Mouse (Mus musculus) natural killer cell, adult 2 months (primary cell): ENCODE results near the gene Nmi.
"Not testable (repeated sequence)": the region's sequence is repeated elsewhere in the genome, so short reads cannot be mapped to it uniquely, and the experiment has no call there.

Experiments
- DNase-seq, 2 experiments: peaks; one replicate each; pipeline ENCODE4 v3.0.0; 2022; ENCODE audit warnings: low spot score in 2 of 2

Nmi gene

DNA sequence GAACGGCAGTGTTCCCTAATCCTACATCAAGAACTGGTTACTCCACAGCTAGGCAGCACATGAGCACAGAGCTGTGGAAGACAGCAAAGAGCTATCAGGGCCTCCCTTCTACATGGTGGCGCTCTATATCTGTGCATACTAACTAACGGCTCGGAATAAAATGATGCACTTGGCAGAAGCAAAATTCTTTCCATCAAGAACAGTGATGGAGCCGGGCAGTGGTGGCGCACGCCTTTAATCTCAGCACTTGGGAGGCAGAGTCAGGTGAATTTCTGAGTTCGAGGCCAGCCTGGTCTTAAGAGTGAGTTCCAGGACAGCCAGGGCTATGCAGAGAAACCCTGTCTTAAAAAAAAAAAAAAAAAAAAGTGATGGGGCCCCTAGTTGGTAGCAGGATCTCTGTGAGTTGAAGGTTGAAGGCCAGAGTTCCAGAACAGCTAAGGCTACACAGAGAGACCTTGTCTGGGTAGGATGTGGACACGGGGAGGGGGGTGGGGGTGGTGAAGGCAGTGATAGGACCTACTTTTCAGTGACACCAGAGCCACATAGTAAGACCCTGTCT is at the start of gene Nmi:
Gene Nmi (minus strand): TSS at position 85 of the 559 bp plus-strand sequence.
- DNase-seq = no peak

DNA sequence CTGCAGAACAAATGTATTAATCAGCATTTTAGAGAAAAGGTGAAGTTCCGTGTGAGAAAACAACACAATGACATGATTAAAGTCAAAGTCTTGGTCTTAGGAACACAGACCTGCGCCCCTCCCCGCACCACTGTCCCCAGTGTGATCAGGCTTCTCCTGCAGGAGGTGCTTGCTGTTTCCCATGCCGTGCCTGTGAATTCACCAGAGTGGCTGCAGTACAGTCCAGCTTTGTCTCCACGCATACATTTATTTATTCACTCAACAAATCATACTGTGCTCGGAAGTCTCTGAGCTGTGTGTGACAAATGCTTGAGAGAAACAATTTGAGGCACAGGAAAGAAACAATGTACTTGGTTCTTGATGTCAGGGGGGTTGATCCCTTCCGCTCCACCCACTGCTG is 43.1 kb upstream of the Nmi start:
- DNase-seq = no peak

DNA sequence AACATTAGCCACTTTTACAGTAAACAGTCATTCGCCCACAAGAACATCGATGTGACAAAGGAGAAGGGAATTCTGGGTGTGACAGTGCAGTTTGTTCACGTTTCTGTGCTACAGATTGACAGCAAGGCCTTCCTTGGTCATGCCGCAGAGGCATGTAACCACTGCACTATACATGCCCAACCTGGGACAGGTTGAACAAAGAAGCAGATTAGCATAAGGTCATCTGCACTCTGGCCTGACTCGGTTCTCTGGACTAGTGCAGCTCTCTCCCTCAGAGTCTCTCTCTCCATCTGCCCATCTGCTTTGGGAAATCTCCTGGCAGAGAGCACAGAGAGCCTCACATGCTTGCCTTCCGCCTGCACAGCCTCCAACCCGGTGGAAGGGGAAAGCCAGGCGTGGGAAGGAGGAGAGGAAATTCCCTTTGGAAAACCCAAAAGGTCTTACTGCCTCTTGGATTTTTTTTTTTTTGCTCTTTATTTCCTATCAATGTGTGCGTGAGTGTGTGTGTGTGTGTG is 40.1 kb upstream of the Nmi start:
- DNase-seq = no peak

DNA sequence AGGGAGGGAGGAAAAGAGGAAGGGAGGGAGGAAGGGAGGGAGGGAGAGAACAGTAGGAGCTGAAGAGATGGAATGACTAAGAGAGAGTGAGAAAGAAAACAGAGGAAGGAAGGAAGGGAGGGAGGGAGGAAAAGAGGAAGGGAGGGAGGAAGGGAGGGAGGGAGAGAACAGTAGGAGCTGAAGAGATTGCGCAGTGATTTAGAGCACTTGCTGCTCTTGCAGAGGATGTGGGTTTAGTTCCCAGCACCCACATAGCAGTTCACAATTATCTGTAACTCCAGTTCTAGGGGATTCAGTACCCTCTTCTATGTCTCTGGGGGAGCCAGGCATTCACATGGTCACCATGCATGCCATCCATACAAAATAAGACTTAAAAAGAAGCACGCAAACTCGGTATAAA is 38.5 kb upstream of the Nmi start:
- not testable (repeated sequence) for DNase-seq

DNA sequence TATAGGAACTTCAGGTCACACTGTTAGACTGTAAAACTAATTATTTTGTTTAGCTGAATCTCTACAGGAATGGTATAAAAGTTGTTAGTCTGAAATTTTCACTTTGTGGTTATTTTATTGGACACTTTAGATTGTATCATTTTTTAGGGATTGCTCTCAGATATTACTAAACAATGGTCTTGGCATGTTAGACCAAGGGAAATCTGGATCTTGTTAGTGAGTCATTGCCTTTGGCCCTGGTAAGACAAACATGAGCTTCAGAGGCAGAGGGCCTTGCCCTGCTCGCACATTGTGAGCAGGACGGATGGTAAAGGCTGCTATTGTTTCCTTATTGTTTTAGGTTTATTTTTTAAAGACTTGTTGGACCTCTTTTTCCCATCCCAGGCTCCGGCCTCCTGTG is 33.1 kb upstream of the Nmi start:
- no peak for DNase-seq

DNA sequence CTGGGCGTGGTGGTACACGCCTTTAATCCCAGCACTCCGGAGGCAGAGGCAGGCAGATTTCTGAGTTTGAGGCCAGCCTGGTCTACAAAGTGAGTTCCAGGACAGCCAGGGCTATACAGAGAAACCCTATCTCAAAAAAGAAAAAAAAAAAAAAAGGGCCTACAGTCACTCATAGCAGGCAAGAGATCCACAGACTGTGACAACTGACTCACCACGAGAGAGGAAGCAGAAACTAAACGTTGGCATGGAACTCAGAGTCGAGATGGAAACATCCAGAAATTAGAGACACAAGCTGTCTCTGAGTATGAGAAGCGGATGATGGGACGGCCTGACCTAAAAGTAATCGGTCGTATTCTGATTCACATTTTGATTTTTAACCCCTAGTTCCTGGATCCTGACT is 29.0 kb upstream of the Nmi start:
- DNase-seq = not testable (repeated sequence)

DNA sequence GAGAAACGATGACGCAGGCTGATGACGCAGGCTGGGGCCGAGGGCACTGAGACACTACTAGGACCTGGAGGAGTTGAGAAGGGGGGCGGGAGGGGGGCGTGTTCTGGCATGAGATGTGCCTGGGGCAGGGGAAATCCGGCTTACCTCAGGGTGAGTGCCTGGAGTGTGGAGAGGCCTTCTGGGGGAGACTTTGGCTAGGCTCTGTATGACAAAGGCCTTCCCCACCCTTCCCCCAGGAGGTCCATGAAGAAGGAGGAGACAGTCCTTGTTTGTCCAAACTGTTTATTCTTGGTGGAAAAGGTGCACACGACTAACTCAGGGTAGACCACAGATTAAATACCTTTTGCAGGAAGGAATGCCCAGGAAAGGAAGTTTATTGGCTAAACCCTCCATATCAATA is 28.2 kb upstream of the Nmi start:
- no peak for DNase-seq

DNA sequence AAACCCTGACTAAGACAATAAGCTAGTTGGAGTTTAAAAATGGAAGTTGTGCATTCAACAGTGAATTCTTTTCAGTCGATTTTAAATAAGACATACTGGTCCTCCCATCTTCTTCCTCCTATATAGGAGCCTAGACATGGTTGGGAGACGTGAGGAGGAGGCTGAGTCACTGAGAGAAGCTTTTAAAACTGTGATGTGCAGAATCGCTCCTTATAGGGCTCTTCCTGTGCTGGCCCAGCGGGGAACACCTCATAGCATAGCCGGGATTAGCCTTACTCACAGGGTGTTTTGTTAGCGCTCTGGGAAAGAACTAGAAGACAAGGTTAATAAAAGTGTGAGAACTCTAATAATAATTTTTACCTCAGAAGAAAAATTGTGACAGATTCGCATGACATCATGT is 26.7 kb upstream of the Nmi start:
- DNase-seq = no peak

DNA sequence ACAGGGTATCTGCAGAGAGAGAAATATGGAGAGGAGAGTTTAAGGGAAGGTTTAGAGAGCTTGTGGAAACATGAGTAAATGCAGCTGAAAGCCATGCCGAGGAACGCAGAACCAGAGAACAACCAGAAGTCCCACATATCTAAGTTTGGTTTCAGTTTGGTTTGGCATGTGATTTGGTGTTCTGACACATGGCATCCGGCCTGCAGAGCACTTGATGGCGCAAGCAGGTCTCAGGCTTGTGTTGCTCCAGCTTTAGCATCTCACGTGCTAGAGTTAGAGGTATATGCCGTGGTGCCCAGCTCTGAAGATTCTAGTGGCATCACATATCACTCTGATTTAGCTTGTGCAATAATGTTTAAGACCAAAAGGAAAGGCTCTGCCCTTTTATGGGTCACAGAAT is 18.2 kb upstream of the Nmi start:
- no peak for DNase-seq

DNA sequence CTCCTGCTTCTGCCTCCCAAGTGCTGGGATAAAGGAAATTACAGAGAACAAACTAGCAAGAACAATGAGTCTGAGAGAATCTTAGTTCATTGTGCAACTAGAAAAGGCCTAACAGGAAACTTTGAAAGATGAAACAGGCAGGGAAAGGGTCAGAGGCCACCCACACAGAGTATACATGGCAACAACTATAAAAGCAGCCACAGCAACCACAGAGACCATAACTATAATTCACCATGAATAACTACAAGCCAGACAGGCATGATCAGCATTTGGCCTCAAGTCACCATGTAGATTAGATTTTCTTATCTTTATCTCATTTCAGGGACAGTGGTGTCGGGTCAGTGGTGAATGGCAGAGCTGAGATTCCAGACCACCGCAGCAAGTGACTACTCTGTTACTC is 16.3 kb upstream of the Nmi start:
- DNase-seq = no peak

DNA sequence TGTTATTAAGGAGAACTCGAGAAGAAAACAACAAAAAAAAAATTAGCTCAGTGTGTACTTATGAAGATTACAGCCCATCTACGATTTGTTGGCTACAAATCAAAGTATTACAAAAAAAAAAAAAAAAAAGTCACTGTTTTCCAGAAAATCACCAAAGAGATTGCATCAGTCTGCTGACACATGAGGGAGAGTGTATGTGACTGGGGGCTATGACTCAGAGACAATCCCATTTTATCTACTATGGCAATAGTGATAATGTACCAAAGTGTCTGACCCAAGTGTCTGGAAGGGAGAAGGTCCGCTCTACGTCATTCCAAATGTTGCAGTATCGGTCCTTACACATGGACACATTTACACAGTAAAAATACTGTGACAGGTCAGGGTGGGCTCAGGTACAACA is 13.4 kb upstream of the Nmi start:
- DNase-seq = no peak

DNA sequence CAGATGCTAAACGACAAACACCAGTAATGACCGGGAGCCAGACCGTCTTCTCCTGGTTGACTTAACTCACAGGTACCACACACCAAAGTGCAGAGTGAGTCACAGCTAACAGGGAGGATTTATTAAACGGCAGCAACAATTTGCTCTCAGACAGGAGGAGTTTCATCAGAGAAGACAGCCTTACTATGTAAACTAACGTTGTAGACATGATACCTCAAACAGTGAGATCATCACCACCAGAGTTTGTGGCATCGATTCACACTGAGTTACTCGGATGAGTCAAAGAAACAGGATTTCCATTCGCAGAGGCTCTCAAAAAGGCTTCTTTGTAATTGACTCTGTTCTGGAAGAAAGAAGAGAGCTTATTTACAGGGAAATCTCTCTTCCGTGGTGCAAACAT is 12.9 kb upstream of the Nmi start:
- no peak for DNase-seq

DNA sequence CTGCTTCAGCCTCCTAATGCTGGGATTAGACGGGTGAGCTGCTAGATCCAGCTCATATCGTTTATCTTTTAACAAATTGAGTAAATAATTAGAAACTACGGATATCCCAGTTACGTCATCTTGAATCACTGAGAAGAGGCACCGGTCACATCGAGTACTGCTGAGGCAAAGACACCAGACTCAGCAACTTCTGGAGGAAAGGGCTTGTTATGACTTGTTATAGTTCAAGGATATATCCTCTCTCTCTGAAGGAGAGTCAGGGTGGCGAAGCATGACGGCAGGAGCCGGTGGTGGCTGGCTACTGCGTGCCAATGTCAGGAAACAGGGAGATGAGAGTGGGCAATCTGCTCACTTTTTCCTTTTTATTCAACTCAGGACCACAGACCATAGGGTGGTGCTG is 11.9 kb upstream of the Nmi start:
- no peak for DNase-seq

DNA sequence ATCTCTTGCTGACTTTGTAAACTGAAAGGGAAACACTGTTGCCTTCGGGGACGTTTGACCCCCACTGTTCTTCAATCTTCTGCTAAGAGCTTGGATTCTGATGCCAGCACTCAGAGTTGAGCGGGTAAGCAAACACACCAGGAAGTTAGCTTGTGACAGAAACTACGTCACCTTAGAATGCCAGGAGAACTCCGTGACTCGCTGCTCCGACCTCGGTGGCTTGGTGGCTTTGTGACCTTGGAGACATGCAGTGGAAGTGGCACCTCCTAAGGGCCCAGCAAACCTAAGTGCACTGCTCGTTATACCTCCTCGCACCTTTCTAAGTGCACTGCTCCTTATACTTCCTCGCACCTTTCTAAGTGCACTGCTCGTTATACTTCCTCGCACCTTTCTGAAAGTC is 9.0 kb upstream of the Nmi start:
- DNase-seq = no peak

DNA sequence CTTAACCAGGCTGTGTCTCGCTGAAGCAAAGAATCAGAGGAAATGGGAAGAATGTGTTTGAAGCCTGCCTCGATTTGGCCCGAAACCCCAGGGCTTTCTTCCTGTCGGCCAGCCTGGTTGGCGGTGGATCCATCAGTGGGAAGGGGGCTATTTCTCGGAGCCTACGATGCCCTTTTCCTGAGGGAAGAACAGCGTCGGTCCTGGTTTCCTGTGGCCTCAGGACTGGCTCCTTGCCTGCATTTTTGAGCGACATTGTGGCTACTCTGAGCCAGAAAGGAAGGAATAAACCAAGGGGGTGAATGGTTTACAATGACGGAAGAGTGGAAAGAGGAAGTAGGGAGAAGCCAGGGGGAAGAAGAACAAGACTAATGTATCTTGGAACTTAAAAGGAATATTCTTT is 8.3 kb upstream of the Nmi start:
- no peak for DNase-seq

DNA sequence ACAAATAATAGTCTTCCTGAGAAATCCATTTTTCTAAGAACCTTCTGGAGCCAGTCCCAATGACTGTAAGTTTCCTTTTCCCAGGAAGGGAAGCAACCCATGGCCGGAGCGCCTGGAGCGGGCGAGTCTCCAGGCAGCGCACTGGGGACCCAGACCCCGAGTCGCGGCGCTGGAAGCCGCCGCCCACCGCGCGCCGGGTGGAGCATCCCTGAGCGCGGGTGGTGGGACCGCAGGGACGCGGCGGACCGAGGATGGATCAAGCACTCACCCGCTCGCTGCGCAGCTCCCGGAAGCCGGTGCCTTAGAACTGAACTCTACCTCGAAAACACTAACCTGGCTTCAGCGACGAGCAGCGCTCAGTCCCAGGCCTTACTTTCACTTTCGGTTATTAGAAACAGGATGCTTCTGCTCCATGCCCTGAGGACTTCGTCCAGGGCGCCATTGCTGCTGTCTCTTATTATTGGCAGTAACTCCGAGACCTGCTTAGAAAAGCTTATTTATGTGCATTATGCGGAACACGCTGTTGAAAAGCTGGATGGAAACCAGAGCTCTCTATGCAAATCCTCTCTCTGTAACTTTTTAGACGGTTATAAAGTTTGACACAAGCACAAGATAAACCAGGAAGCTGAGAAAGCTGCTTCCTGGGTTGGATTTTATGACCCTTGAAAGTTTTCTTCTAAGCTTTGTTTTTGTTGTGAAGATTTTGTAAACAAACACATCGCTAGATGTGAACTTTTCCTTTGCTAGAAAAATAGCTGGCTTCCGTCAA is 469 bp downstream of the Nmi start:
- peak; percentile 58 to 69 for DNase-seq

DNA sequence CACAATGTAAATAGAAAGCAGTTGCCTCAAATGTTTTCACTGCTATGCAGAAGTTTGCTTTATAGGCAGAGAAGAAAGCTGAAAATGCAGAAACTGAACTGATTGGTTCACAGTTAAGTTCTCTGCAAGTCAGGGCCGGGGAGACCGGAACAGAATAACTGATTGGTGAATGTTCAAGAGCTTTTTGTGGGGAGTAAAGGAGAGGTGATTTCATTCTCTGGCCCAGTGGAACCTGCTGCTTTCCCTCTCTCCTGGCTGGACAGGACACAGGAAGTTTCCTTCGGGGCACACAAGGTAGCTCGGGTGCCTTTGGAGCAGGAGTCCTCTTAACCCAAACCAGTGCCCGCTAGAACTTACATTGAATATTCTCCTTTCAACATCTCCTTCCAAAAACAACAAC is 1.2 kb downstream of the Nmi start:
- peak; percentile 39 to 53 for DNase-seq

DNA sequence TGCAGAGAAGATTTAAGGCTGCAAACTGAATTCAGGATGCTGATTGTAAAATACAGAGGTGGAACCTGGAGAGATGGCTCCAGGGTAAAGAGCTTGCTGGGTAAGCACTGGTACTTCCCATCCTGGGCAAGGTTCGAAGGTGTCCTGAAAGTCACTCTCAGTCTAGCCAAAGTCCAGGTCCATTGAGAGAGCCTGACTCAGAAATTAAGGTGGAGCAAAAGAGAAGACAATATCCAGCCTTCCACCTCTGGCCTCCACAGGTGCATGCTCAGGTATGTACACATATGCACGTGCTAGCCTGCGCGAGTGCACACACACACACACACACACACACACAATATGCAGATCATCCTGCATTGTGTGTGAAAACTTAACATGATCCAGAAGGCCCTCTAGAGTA is 2.4 kb downstream of the Nmi start:
- no peak for DNase-seq

DNA sequence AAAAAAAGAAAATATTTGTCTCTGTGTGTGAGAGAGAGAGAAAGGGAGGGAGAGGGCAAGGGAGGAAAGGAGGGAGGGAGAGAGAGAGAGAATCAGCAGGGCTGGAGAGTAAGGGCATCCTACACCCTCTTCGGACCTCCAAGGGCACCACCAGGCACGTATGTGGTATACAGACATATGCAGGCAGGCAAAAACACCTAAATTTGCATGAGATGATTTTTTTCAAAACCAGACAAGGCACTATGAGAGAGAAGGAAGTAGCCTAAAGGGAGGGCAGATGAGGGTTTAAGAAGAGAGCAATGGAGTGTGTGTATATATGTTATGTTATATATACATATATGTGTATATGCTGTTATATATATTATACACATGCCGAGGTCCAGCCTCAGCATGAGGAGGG is 6.0 kb downstream of the Nmi start:
- DNase-seq = no peak

DNA sequence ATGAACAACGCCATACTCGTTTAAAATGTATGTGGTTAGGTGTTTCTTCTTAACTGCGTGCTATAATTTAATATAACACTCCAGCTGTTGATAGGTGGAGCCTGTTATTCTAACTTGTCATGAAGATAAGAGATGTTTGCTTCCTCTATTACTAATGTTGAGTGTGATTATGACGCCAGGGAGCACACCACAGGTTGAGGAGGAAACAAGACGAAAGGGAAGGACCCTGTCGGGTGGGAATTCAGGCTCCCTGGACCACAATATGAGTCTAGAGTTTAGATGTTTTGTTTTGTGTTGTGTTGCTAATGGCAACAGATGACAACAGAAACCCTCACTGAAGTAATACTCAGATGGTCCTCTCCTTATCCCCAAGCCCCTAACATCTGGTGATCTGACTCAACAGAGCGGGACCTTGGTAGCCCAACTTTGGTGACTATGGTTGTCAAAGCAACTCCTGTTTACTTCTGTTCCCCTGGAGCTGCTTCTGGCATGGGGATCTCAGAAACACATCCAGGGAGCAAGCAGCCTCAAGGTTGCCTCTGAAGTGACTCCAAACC is 19.6 kb downstream of the Nmi start:
- DNase-seq = no peak

DNA sequence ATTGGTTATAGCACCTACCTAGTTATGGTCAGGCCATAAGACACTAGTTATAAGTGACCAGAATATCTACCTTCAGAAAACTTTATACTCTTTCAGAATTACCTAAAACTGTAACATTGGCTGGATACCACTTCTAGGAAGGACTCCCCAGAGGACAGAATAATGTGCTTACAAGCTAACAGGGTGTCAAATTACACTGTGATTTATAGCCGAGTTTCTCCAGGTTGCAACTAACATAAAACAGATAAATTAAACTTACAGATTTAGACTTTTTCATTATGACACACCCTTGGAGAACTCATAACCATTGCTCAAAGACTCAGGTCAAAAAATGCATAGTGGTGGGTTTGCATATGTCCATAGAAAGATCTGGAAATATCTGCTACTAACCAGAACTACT is 22.4 kb downstream of the Nmi start:
- DNase-seq = no peak

DNA sequence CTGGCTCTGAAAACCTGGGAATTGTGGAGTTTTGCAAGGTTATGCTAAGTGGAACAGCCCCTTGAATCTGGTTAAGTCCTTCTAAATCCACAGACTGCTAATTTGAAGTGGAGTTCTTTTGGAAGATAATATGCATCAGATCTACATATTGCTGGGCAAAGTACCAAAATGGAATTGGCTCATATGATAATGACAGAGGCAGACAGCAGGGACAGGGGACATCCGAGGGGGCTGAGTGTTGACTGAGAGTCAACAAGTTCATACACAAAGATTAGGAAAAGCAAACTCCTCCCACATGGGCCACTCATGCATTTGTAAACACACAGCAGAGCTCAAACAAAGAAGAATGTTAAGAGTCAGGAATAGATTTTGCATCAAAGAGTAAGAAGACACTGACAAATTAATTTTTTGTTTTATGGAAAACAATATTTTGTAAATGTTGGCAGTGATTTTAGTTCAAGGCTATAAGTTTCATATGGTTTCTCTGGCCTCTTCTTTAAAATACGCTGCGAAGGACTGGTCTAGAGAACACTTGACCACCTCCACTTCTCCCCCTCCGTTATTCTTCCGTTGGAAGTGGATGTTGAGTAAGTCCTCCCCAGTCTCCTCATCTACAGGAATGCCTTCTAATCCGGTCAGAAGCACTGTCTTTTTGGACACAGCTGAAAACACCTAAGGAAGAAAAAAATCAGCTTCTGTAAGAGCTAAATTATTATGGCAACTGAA is 25.0 kb downstream of the Nmi start:
- no peak for DNase-seq

DNA sequence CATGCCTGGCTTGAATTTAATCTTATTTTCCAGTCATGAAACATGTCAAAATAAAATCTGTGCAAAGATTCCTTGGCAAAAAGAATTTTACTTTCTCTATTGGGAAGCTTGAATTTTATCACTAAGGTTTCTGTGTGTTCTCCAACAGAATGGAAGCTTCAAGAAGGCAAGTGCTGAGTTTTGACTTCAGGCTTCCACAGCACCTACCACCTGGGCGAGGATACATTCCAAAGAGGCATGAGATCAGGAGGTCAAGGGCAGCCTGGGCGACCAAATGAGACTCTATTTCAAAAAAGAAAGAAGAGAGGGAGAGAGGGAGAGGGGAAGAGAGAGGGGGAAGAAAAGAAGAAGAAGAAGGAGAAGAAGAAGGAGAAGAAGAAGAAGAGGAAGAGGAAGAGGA is 27.5 kb downstream of the Nmi start:
- no peak for DNase-seq
